Mouse (Mus musculus) lung, postnatal 0 days (tissue): ENCODE measurements around the gene Ltbp4. TPM values are rescaled to one million over a fixed set of nuclear protein-coding genes. Genes with fewer than 3 reads are reported as not detected.

Experiments
- ATAC-seq: fragments of 200-750 bp; cut with Nextera tagmentation; 2 replicates; pipeline ENCODE4 v1.8.0; 2017; ENCODE audit warnings: moderate library complexity
- DNase-seq: peaks from one replicate; pipeline ENCODE4 v3.0.0-alpha.2; 2016; ENCODE audit warnings: low spot score
- H3K27ac ChIP-seq: fragments of 300-500 bp; sonication (generic); 2 replicates; pipeline ENCODE4 v1.5.1; 2014; ENCODE audit warnings: antibody characterized with exemption, mild to moderate bottlenecking, low read length, mixed read lengths
- H3K27me3 ChIP-seq: fragments of 300-500 bp; sonication (generic); replicated peaks from 2 replicates; pipeline ENCODE4 v1.6.1; 2014; ENCODE audit warnings: low read length, mixed read lengths; ENCODE audit not compliant: insufficient read depth
- H3K36me3 ChIP-seq: fragments of 300-500 bp; sonication (generic); 2 replicates; pipeline ENCODE4 v1.6.1; 2014; ENCODE audit warnings: low read length, mixed read lengths; ENCODE audit not compliant: insufficient read depth
- H3K4me1 ChIP-seq: fragments of 300-500 bp; sonication (generic); 2 replicates; pipeline ENCODE4 v1.6.1; 2014; ENCODE audit warnings: antibody characterized with exemption, low read depth, low read length, mixed read lengths; ENCODE audit not compliant: insufficient read depth
- H3K4me2 ChIP-seq: fragments of 300-500 bp; sonication (generic); replicated peaks from 2 replicates; pipeline ENCODE4 v1.6.1; 2014; ENCODE audit warnings: low read depth, mild to moderate bottlenecking, low read length, moderate library complexity, mixed read lengths
- H3K4me3 ChIP-seq: fragments of 300-500 bp; sonication (generic); 2 replicates; pipeline ENCODE4 v1.5.1; 2014; ENCODE audit warnings: low read depth, low read length
- H3K9ac ChIP-seq: fragments of 300-500 bp; sonication (generic); replicated peaks from 2 replicates; pipeline ENCODE4 v1.6.1; 2014; ENCODE audit warnings: low read depth, mild to moderate bottlenecking
- H3K9me3 ChIP-seq: fragments of 300-500 bp; sonication (generic); 2 replicates; pipeline ENCODE4 v1.6.1; 2016; ENCODE audit warnings: low read length, mixed read lengths
- CTCF ChIP-seq: IDR thresholded peaks from 2 replicates; pipeline ENCODE4 v1.5.1; 2016; ENCODE audit warnings: antibody characterized with exemption, mild to moderate bottlenecking
- EP300 ChIP-seq: IDR thresholded peaks from 2 replicates; pipeline ENCODE4 v1.6.1; 2016; ENCODE audit warnings: antibody characterized with exemption, mild to moderate bottlenecking, control low read depth
- WGBS: fragments of 180-500 bp; shearing (Covaris S2); extraction: QIAGEN DNeasy Blood & Tissue Kit; methylation state at CpG from one replicate; pipeline ENCODE4 v1.1.7; 2014; 5-methylcytosine and 5-hydroxymethylcytosine counted together
- polyA plus RNA-seq: library from polyadenylated mRNA; unstranded; fragments of >200 nt; fragmentation: Nextera tagmentation; extraction: Ambion mirVana; gene quantifications from 2 replicates; pipeline ENCODE4 v1.2.1, GENCODE M21; 2015

Gene Ltbp4
- polyA plus RNA-seq, 1 experiment from 2014 or later, result 103 TPM

- WGBS, result 0% methylated on average over 8 of the region's 8 CpGs
- no peak for TF ChIP-seq CTCF
- TF ChIP-seq EP300, result no peak
- no peaks in the 10 kb centered on the region for H3K9me3 ChIP-seq
- no peak for ATAC-seq
- peak overlapping the region; percentile 87 for H3K4me2 ChIP-seq
- peak overlapping the region; percentile 51 for H3K4me3 ChIP-seq
- H3K9ac ChIP-seq, result peak overlapping the region; percentile 19; the same call in 1 of the 2 replicates
- DNase-seq, result peak; percentile 90
- H3K27ac ChIP-seq, result peak overlapping the region; percentile 93
- H3K36me3 ChIP-seq, result no peaks in the 10 kb centered on the region
- peaks cover 5% of the 10 kb centered on the region for H3K27me3 ChIP-seq
- peaks cover 14% of the 10 kb centered on the region for H3K4me1 ChIP-seq
These were observed 6.0 kb downstream of the Ltbp4 start for GRCm38 (mm10) chr7:27331541-27331851.

- Histone ChIP-seq H3K27me3 (no peaks in the 10 kb centered on the region), H3K4me1 (peaks cover 16% of the 10 kb centered on the region), H3K4me2 (peak overlapping the region; percentile 87), H3K4me3 (peak overlapping the region; percentile 51), H3K9ac (peak overlapping the region; percentile 19; the same call in 1 of the 2 replicates), H3K27ac (peak overlapping the region; percentile 93), H3K9me3 (no peaks in the 10 kb centered on the region), H3K36me3 (no peaks in the 10 kb centered on the region)
- WGBS, result 1% methylated on average over 38 of the region's 39 CpGs
- peak; percentile 22; the same call in 1 of the 2 replicates for TF ChIP-seq CTCF
- peak; percentile 94 for TF ChIP-seq EP300
- DNase-seq, result peak; percentile 100
- ATAC-seq, result peak; percentile 78
These were observed 6.6 kb downstream of the Ltbp4 start for GRCm38 (mm10) chr7:27330709-27331540.

- whole genome bisulfite sequencing, result 27% methylated on average over 17 of the region's 17 CpGs
- H3K9me3 ChIP-seq, result no peaks in the 10 kb centered on the region
- peak overlapping the region; percentile 51; the same call in 1 of the 2 replicates for H3K4me3 ChIP-seq
- peaks cover 18% of the 10 kb centered on the region for H3K4me1 ChIP-seq
- no peaks in the 10 kb centered on the region for H3K36me3 ChIP-seq
- H3K27me3 ChIP-seq, result no peaks in the 10 kb centered on the region
- ATAC-seq (no peak), DNase-seq (no peak)
- peak overlapping the region; percentile 87 for H3K4me2 ChIP-seq
- peak overlapping the region; percentile 62; the same call in 1 of the 2 replicates for H3K27ac ChIP-seq
- H3K9ac ChIP-seq, result no peak overlapping the region
- TF ChIP-seq EP300 (no peak), CTCF (no peak)
These were observed 7.5 kb downstream of the Ltbp4 start for GRCm38 (mm10) chr7:27329981-27330380.

GRCm38 (mm10) chr7:27329326-27329947 lies 8.1 kb downstream of the Ltbp4 start:
- peaks cover 18% of the 10 kb centered on the region for H3K4me1 ChIP-seq
- 6% methylated on average over 45 of the region's 45 CpGs for WGBS
- ATAC-seq, result peak; percentile 7; the same call in 1 of the 2 replicates
- TF ChIP-seq CTCF (peak; percentile 85), EP300 (no peak)
- peak; percentile 87 for DNase-seq
- H3K4me2 ChIP-seq, result peak overlapping the region; percentile 87
- no peaks in the 10 kb centered on the region for H3K27me3 ChIP-seq
- peak overlapping the region; percentile 12; the same call in 1 of the 2 replicates for H3K4me3 ChIP-seq
- H3K9ac ChIP-seq, result no peak overlapping the region
- H3K9me3 ChIP-seq, result no peaks in the 10 kb centered on the region
- no peaks in the 10 kb centered on the region for H3K36me3 ChIP-seq
- no peak overlapping the region for H3K27ac ChIP-seq

GRCm38 (mm10) chr7:27328648-27329047 lies 8.8 kb downstream of the Ltbp4 start:
- H3K36me3 ChIP-seq, result no peaks in the 10 kb centered on the region
- peaks cover 18% of the 10 kb centered on the region for H3K4me1 ChIP-seq
- WGBS, result 31% methylated on average over 16 of the region's 16 CpGs
- H3K27me3 ChIP-seq, result no peaks in the 10 kb centered on the region
- ATAC-seq (no peak), DNase-seq (no peak)
- no peak overlapping the region for H3K9ac ChIP-seq
- TF ChIP-seq CTCF (no peak; the same call in 1 of the 2 replicates), EP300 (no peak)
- H3K27ac ChIP-seq, result no peak overlapping the region
- no peak overlapping the region for H3K4me3 ChIP-seq
- H3K9me3 ChIP-seq, result no peaks in the 10 kb centered on the region
- H3K4me2 ChIP-seq, result no peak overlapping the region

- Histone ChIP-seq H3K4me1 (peaks cover 18% of the 10 kb centered on the region), H3K27me3 (no peaks in the 10 kb centered on the region)
These were observed 9.3 kb downstream of the Ltbp4 start for GRCm38 (mm10) chr7:27328161-27328560.

More at GRCm38 (mm10) chr7:27328161-27328560, 9.3 kb downstream of the Ltbp4 start:
- H3K4me3 ChIP-seq, result no peak overlapping the region
- no peak overlapping the region for H3K4me2 ChIP-seq
- DNase-seq (no peak), ATAC-seq (no peak)
- H3K9ac ChIP-seq, result no peak overlapping the region
- TF ChIP-seq EP300 (no peak), CTCF (no peak)
- no peak overlapping the region for H3K27ac ChIP-seq
- no peaks in the 10 kb centered on the region for H3K36me3 ChIP-seq
- H3K9me3 ChIP-seq, result no peaks in the 10 kb centered on the region
- WGBS, result 78% methylated on average over 11 of the region's 11 CpGs
